ENCODE assay signal across 8 mouse cellular contexts in the genomic region with DNA sequence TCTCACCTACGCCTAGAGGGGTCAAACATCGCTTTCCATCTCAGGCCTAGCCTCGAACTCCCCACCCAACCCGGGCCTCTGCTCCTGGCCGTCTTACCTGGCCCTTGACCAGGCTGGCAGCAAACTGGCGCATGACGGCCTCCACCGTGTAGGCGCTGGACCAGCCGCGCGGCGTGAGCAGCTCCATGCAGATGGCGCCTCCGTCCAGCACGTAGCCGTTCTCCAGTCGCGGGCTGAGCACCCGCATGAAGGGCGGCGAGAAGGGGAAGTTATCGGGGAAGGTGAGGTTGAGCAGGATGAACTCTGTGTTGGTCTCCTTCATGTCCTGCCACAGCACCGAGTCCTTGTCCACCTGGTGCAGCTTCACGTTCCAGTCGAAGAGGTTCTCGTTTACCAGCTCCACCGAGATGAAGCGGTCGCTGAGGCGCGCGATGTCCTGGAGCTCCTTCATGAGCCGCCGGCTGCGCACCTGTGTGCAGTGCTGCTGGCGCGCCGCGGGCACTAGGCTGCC. TPM values are rescaled to one million over a fixed set of nuclear protein-coding genes. Genes with fewer than 3 reads are reported as not detected.
A peak's percentile ranks its signal among the peaks of the same experiment; 100 is the strongest.
DNase-seq lines count a peak whose midpoint lies in the region; ATAC-seq and TF ChIP-seq lines count a peak whose summit lies in the region.

No protein-coding gene starts in this region.

- peak overlapping the region; percentile 20 for H3K9ac ChIP-seq in heart, adult 2 months (ENCODE audit: low read depth, low read length)
- peak overlapping the region; percentile 39 for H3K9ac ChIP-seq in embryonic facial prominence, embryonic 11.5 days (replicated peaks; ENCODE audit: low read length)
- peak overlapping the region; percentile 79 for H3K9ac ChIP-seq in hindbrain, embryonic 11.5 days (ENCODE audit: low read depth, low read length)
- H3K9ac ChIP-seq in midbrain, embryonic 16.5 days (ENCODE audit: low read depth, low read length) = peak overlapping the region; percentile 92

- intact Hi-C loops in heart, adult 2 months (cut with DNase I) = loop anchor here (10.0 kb wide), 1 partner anchor 846 kb away; no protein-coding TSS in a partner anchor
- intact Hi-C loops in left cerebral cortex, postnatal 36 days (cut with DNase I) = loop anchor here (2.0 to 5.0 kb wide), 2 partner anchors 41 to 844 kb away; no protein-coding TSS in a partner anchor

- no peaks in the 10 kb centered on the region for H3K36me3 ChIP-seq in heart, adult 2 months (ENCODE audit: control insufficient read depth, insufficient read depth, low read length)
- no peaks in the 10 kb centered on the region for H3K36me3 ChIP-seq in embryonic facial prominence, embryonic 11.5 days (replicated peaks; ENCODE audit: control insufficient read depth, insufficient read depth, low read depth, low read length)
- no peaks in the 10 kb centered on the region for H3K36me3 ChIP-seq in hindbrain, embryonic 11.5 days (ENCODE audit: control insufficient read depth, insufficient read depth, low read length)
- no peaks in the 10 kb centered on the region for H3K36me3 ChIP-seq in midbrain, embryonic 16.5 days (ENCODE audit: control insufficient read depth, insufficient read depth, low read length)

- H3K27ac ChIP-seq in heart, adult 2 months = no peak overlapping the region
- no peak overlapping the region for H3K27ac ChIP-seq in embryonic facial prominence, embryonic 11.5 days (replicated peaks; ENCODE audit: low read depth, low read length)
- H3K27ac ChIP-seq in hindbrain, embryonic 11.5 days (ENCODE audit: low read depth, low read length) = peak overlapping the region; percentile 91; the same call in 1 of the 2 replicates
- H3K27ac ChIP-seq in midbrain, embryonic 16.5 days (ENCODE audit: low read length) = peak overlapping the region; percentile 93

- no peaks in the 10 kb centered on the region for H3K9me3 ChIP-seq in embryonic facial prominence, embryonic 11.5 days (replicated peaks; ENCODE audit: control insufficient read depth, low read length)
- H3K9me3 ChIP-seq in hindbrain, embryonic 11.5 days (ENCODE audit: control insufficient read depth, low read length) = no peaks in the 10 kb centered on the region
- H3K9me3 ChIP-seq in midbrain, embryonic 16.5 days (replicated peaks; ENCODE audit: control insufficient read depth, low read length, poor library complexity, severe bottlenecking) = no peaks in the 10 kb centered on the region

- H3K4me1 ChIP-seq in heart, adult 2 months (ENCODE audit: control insufficient read depth, insufficient read depth, low read length) = no peaks in the 10 kb centered on the region; the same call in 1 of the 2 replicates
- no peaks in the 10 kb centered on the region; the same call in 1 of the 2 replicates for H3K4me1 ChIP-seq in embryonic facial prominence, embryonic 11.5 days (ENCODE audit: control insufficient read depth, insufficient read depth, low read length)
- H3K4me1 ChIP-seq in hindbrain, embryonic 11.5 days (replicated peaks; ENCODE audit: control insufficient read depth, insufficient read depth, low read length) = peaks cover 3% of the 10 kb centered on the region; the same call in 1 of the 2 replicates
- H3K4me1 ChIP-seq in midbrain, embryonic 16.5 days (ENCODE audit: control insufficient read depth, insufficient read depth, low read length) = peaks cover 33% of the 10 kb centered on the region

- ATAC-seq in embryonic facial prominence, embryonic 11.5 days (replicated peaks; ENCODE audit: insufficient number of reproducible peaks, low FRiP score, low TSS enrichment, low read depth) = no peak
- peak; percentile 13; the same call in 1 of the 2 replicates for ATAC-seq in hindbrain, embryonic 11.5 days (ENCODE audit: low FRiP score)
- ATAC-seq in midbrain, embryonic 16.5 days = peak; percentile 1

- TF ChIP-seq CTCF in heart, adult 2 months (IDR thresholded peaks at IDR 0.05) = no peak

- H3K4me3 ChIP-seq in heart, adult 2 months = peak overlapping the region; percentile 37
- peak overlapping the region; percentile 63 for H3K4me3 ChIP-seq in embryonic facial prominence, embryonic 11.5 days (ENCODE audit: low read depth, low read length)
- H3K4me3 ChIP-seq in hindbrain, embryonic 11.5 days (ENCODE audit: low read depth, low read length) = peak overlapping the region; percentile 74
- peak overlapping the region; percentile 55 for H3K4me3 ChIP-seq in midbrain, embryonic 16.5 days (ENCODE audit: low read depth, low read length)

- TF ChIP-seq EP300 in heart, adult 2 months (IDR thresholded peaks at IDR 0.05; ENCODE audit: insufficient read depth, low read depth, low read length) = no peak

- H3K79me2 ChIP-seq in heart, adult 2 months (replicated peaks; ENCODE audit: control insufficient read depth, insufficient read depth, low read length) = no peaks in the 10 kb centered on the region

- peak; percentile 23 to 34 for DNase-seq in heart, adult 2 months
- DNase-seq in heart, adult 11 months = no peak
- peak; percentile 74 for DNase-seq in ZHBTc4 (ENCODE audit: low read depth, low spot score)
- peak; percentile 47 for DNase-seq in embryonic facial prominence, embryonic 11.5 days (ENCODE audit: low spot score)
- DNase-seq in hindbrain, embryonic 11.5 days (ENCODE audit: low spot score) = peak; percentile 68
- peak; percentile 74 to 79 for DNase-seq in left cerebral cortex, postnatal 36 days (ENCODE audit: low spot score in 2 of 2)
- no peak for DNase-seq in T-cell, adult 2 months (ENCODE audit: low spot score)

- TF ChIP-seq POLR2A in heart, adult 2 months (IDR thresholded peaks at IDR 0.05; ENCODE audit: insufficient read depth, low read depth, low read length) = no peak

- H3K4me2 ChIP-seq in embryonic facial prominence, embryonic 11.5 days (ENCODE audit: low read depth, low read length) = peak overlapping the region; percentile 88
- peak overlapping the region; percentile 90 for H3K4me2 ChIP-seq in hindbrain, embryonic 11.5 days (replicated peaks; ENCODE audit: low read depth, low read length)
- H3K4me2 ChIP-seq in midbrain, embryonic 16.5 days (ENCODE audit: low read length) = peak overlapping the region; percentile 75

- 1% methylated on average over 40 of the region's 40 CpGs for WGBS in heart, adult 2 months
- WGBS in embryonic facial prominence, embryonic 11.5 days = 2% methylated on average over 40 of the region's 40 CpGs
- under 1% methylated on average over 40 of the region's 40 CpGs for WGBS in hindbrain, embryonic 11.5 days
- under 1% methylated on average over 39 of the region's 40 CpGs for WGBS in midbrain, embryonic 16.5 days

- peaks cover 3% of the 10 kb centered on the region for H3K27me3 ChIP-seq in heart, adult 2 months (ENCODE audit: control insufficient read depth, insufficient read depth, low read length)
- peaks cover 29% of the 10 kb centered on the region for H3K27me3 ChIP-seq in embryonic facial prominence, embryonic 11.5 days (ENCODE audit: control insufficient read depth, insufficient read depth, low read length)
- peaks cover 3% of the 10 kb centered on the region; the same call in 1 of the 2 replicates for H3K27me3 ChIP-seq in hindbrain, embryonic 11.5 days (ENCODE audit: control insufficient read depth, insufficient read depth, low read length)
- H3K27me3 ChIP-seq in midbrain, embryonic 16.5 days (ENCODE audit: control insufficient read depth, insufficient read depth, low read depth, low read length) = no peaks in the 10 kb centered on the region

RNA-seq across cellular contexts. Expression of a gene that starts 1.2 kb away (rescaled TPM):
- total RNA-seq in heart, adult 2 months (2021) = 1 to 10 TPM; 5.9 to 6.0 TPM
- 8.0 and 9.8 TPM in 2 replicates for polyA plus RNA-seq in heart, adult 2 months (2012; rRNA removed)
- polyA plus RNA-seq in embryonic facial prominence, embryonic 11.5 days (2014; fragmentation: Nextera tagmentation; extraction: Ambion mirVana) = 2.6 and 3.2 TPM in 2 replicates
- polyA plus RNA-seq in hindbrain, embryonic 11.5 days (2014; fragmentation: Nextera tagmentation; extraction: Ambion mirVana) = 14.2 and 16.1 TPM in 2 replicates
- total RNA-seq in left cerebral cortex, postnatal 36 days (2021) = 100 to 1,000 TPM; 209 to 239 TPM
- polyA plus RNA-seq in midbrain, embryonic 16.5 days (2015; fragmentation: Nextera tagmentation; extraction: Ambion mirVana) = 21.3 and 22.8 TPM in 2 replicates

Comparison
In these comparisons a context has a peak if more than half of its experiments do, and no peak if none do; other contexts are left out.
1. DNase-seq: peak in heart, adult 2 months (2 of 2), ZHBTc4 (single experiment), embryonic facial prominence, embryonic 11.5 days (single experiment), hindbrain, embryonic 11.5 days (single experiment) and left cerebral cortex, postnatal 36 days (2 of 2); none in heart, adult 11 months (single experiment) and T-cell, adult 2 months (single experiment).
2. H3K27ac ChIP-seq: peak in hindbrain, embryonic 11.5 days (single experiment) and midbrain, embryonic 16.5 days (single experiment); none in heart, adult 2 months (single experiment) and embryonic facial prominence, embryonic 11.5 days (single experiment).
3. H3K9ac ChIP-seq: peak in every context shown above with its lines; median percentile 92 in midbrain, embryonic 16.5 days; 79 in hindbrain, embryonic 11.5 days; 39 in embryonic facial prominence, embryonic 11.5 days; 20 in heart, adult 2 months.
4. Peak in every context shown above with its lines, with median percentiles within 50 percentile points of each other: H3K4me3 ChIP-seq and H3K4me2 ChIP-seq.